Mouse (Mus musculus) lung, embryonic 15.5 days (tissue): Measurements from ENCODE around the gene Nfic. TPM values are rescaled to one million over a fixed set of nuclear protein-coding genes. Genes with fewer than 3 reads are reported as not detected.

Experiments
- ATAC-seq: fragments of 200-750 bp; cut with Nextera tagmentation; 2 replicates; pipeline ENCODE4 v1.8.0; 2017; ENCODE audit warnings: moderate number of reproducible peaks, borderline replicate concordance; ENCODE audit not compliant: low FRiP score, low TSS enrichment; ENCODE audit errors: extremely low read depth
- H3K27ac ChIP-seq: fragments of 300-500 bp; sonication (generic); 2 replicates; pipeline ENCODE4 v1.5.1; 2015; ENCODE audit warnings: moderate library complexity, mild to moderate bottlenecking, inconsistent platforms
- H3K27me3 ChIP-seq: fragments of 300-500 bp; sonication (generic); 2 replicates; pipeline ENCODE4 v1.6.1; 2015; ENCODE audit warnings: inconsistent platforms
- H3K36me3 ChIP-seq: fragments of 300-500 bp; sonication (generic); 2 replicates; pipeline ENCODE4 v1.6.1; 2015; ENCODE audit warnings: inconsistent platforms
- H3K4me1 ChIP-seq: fragments of 300-500 bp; sonication (generic); 2 replicates; pipeline ENCODE4 v1.6.1; 2015; ENCODE audit warnings: inconsistent platforms
- H3K4me2 ChIP-seq: fragments of 300-500 bp; sonication (generic); 2 replicates; pipeline ENCODE4 v1.6.1; 2015; ENCODE audit warnings: inconsistent platforms, mild to moderate bottlenecking, moderate library complexity
- H3K4me3 ChIP-seq: fragments of 300-500 bp; sonication (generic); 2 replicates; pipeline ENCODE4 v1.5.1; 2015; ENCODE audit warnings: mild to moderate bottlenecking, inconsistent platforms
- H3K9ac ChIP-seq: fragments of 300-500 bp; sonication (generic); 2 replicates; pipeline ENCODE4 v1.6.1; 2015; ENCODE audit warnings: inconsistent platforms
- H3K9me3 ChIP-seq: fragments of 300-500 bp; sonication (generic); 2 replicates; pipeline ENCODE4 v1.6.1; 2016; ENCODE audit warnings: inconsistent platforms
- WGBS: fragments of 180-500 bp; shearing (Covaris S2); methylation state at CpG from one replicate; pipeline ENCODE4 v1.1.7; 2015; 5-methylcytosine and 5-hydroxymethylcytosine counted together
- polyA plus RNA-seq: library from polyadenylated mRNA; unstranded; fragments of >200 nt; fragmentation: Nextera tagmentation; extraction: Ambion mirVana; gene quantifications from 2 replicates; pipeline ENCODE4 v1.2.1, GENCODE M21; 2015

Gene Nfic
- polyA plus RNA-seq, 1 experiment from 2014 or later: 86.0 TPM

GRCm38 (mm10) chr10:81420191-81420767 lies 35.2 kb downstream of the Nfic start:
- 72% methylated on average over 40 of the region's 40 CpGs for WGBS

DNA sequence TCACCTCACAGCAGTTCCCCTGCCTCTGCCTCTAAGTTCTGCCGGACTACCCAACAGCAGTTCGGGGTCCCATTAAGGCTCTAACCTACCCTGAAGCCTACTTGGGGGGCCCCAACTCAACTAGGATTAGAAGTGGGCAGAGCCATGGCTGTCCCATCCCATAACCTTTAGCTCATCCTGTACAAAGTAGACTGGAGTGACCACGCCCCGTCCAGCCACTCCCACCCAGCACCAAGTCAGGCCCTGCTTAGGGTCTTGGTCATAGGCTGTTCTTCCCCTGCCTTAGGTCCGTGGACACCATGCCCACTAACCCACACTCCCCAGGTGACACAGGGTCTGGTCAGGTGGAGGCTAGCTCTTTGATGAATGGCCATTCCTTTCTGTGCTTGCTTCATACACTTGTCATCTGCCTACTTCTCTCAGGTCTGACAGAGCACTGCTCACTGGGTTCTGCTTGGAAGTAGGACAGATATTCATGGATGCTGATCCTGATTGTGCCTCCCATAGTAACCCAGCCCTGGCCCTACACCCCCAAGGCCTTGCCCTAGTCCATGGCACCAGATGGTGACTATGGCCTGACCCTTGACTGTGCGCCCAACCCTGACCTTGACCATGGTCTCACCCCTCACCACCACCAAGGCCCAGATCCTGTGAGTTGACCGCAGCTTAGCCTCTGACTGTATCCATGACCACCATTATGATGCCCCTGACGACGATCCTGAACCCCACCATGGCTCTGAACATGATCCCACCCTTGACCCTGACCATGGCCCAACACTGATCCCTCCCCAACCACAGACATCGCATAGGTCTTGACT lies 36.1 kb downstream of the Nfic start:
- Histone ChIP-seq H3K4me2 (no peak overlapping the region), H3K4me3 (no peak overlapping the region), H3K27me3 (no peaks in the 10 kb centered on the region), H3K9ac (no peak overlapping the region), H3K4me1 (peaks cover 68% of the 10 kb centered on the region), H3K9me3 (no peaks in the 10 kb centered on the region), H3K36me3 (peaks cover 10% of the 10 kb centered on the region), H3K27ac (no peak overlapping the region)
- ATAC-seq: no peak
- WGBS: 93% methylated on average over 10 of the region's 10 CpGs

More at GRCm38 (mm10) chr10:81420191-81420767, 35.2 kb downstream of the Nfic start:
- H3K27me3 ChIP-seq: no peaks in the 10 kb centered on the region
- no peak overlapping the region for H3K4me3 ChIP-seq
- peaks cover 68% of the 10 kb centered on the region for H3K4me1 ChIP-seq
- peaks cover 10% of the 10 kb centered on the region for H3K36me3 ChIP-seq
- ATAC-seq: no peak
- no peaks in the 10 kb centered on the region for H3K9me3 ChIP-seq
- H3K9ac ChIP-seq: no peak overlapping the region
- H3K4me2 ChIP-seq: no peak overlapping the region
- no peak overlapping the region for H3K27ac ChIP-seq

- Histone ChIP-seq H3K27me3 (no peaks in the 10 kb centered on the region), H3K9ac (no peak overlapping the region)
- 53% methylated on average over 11 of the region's 11 CpGs for WGBS
Measured at GRCm38 (mm10) chr10:81418216-81419070, 37.0 kb downstream of the Nfic start.

DNA sequence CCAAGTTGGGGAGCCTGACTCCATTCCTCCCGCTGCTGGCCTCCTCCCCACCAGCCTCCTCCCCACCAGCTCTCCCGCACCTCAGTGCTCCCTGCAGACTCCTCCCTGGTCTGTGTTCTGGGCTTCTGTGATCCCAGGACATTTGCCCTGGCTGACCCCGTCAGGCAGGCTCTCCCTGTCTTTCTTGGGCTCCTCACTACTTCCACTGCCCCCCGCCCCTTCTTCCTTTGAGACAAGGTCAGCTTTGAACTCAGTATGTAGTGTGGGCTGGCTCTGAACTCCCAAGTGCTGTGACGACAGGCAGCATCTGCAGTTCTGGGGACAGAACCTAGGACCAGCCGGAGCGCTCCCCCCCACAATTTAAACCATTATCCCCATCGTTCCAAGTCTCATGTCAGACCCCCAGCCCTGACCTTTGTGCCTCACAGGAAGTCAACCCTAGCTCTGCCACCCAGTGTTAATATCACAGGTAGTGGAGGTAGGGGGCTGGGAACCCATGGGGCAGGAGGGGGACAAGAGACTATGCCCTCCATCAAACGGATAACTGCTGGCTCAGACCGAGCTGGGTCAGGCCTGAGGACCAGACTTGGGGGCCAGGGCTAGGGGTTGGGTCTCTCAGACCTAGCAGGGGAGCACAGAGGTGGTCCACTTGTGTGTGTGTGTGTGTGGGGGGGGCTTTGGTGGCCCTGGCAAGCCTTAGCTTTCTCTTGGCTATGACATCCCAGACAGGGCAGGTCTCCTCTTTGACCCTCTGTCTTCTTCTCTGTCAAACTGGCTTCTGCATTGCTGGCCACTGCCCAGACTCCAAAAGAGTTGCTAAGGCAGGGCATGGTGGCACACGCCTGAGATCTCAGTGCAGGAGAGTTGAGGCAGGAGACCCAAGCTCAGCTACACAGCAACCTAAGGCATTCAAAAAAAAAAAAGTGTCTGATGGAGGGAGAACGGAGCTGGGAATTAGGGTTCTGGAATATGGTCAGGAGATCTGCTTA lies 37.9 kb downstream of the Nfic start:
- peak; percentile 17; the same call in 1 of the 2 replicates for ATAC-seq

More at GRCm38 (mm10) chr10:81418216-81419070, 37.0 kb downstream of the Nfic start:
- Histone ChIP-seq H3K9me3 (no peaks in the 10 kb centered on the region), H3K4me2 (no peak overlapping the region), H3K4me3 (no peak overlapping the region), H3K27ac (0 out of 2 replicates have a peak overlapping the region, but pooled peaks have one; percentile 98), H3K36me3 (peaks cover 10% of the 10 kb centered on the region), H3K4me1 (peaks cover 70% of the 10 kb centered on the region)
- ATAC-seq: no peak

GRCm38 (mm10) chr10:81416581-81417226 lies 38.7 kb downstream of the Nfic start:
- Histone ChIP-seq H3K9me3 (no peaks in the 10 kb centered on the region), H3K27me3 (no peaks in the 10 kb centered on the region), H3K36me3 (peaks cover 10% of the 10 kb centered on the region), H3K4me3 (peak overlapping the region; percentile 28), H3K4me2 (peak overlapping the region; percentile 67), H3K9ac (peak overlapping the region; percentile 33), H3K4me1 (peaks cover 87% of the 10 kb centered on the region), H3K27ac (peak overlapping the region; percentile 98)
- peak; percentile 56 for ATAC-seq
- 3% methylated on average over 25 of the region's 26 CpGs for WGBS

More for the DNA sequence above, 37.9 kb downstream of the Nfic start:
- peak overlapping the region; percentile 67 for H3K4me2 ChIP-seq
- H3K27me3 ChIP-seq: no peaks in the 10 kb centered on the region
- 53% methylated on average over 11 of the region's 12 CpGs for WGBS
- H3K4me1 ChIP-seq: peaks cover 79% of the 10 kb centered on the region
- peak overlapping the region; percentile 98 for H3K27ac ChIP-seq
- peaks cover 10% of the 10 kb centered on the region for H3K36me3 ChIP-seq
- H3K9ac ChIP-seq: peak overlapping the region; percentile 33
- H3K4me3 ChIP-seq: peak overlapping the region; percentile 28
- no peaks in the 10 kb centered on the region for H3K9me3 ChIP-seq

DNA sequence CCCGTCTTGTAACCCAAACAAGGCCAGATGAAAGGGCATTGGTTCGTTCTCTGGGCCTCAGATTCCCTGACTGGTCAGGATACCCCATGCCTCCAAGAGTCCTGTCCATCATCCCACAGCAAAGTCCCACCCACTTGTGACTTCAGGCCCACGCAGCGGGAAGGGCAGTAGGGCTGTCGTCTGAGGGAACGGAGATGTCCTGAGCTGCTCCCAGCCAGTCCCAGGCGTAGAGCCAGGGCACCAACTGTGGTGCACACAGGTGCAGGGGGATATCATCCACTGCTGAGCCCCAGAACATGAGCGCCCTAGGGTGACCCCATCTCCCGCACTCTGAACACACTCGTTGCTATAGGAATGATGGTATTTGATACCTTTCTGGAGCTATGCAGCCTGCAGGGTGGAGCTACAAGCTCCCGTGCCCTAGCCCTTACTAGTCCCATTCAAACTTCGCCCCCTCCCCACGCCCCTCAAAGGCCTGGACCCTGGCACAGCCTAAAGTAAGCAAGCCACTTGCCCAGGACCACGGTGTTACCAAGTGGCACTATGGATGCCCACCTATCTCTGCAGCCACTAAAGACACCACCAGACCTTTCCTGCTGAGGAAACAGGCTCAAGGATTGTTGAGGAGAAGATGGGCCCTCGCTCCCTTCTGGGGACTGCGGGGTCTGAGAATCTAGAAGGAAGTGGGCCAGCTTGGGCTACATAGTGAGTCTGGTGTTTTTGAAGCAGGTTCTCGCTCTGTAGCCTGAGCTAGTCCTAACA lies 39.7 kb downstream of the Nfic start:
- peaks cover 10% of the 10 kb centered on the region for H3K36me3 ChIP-seq
- H3K4me1 ChIP-seq: peaks cover 96% of the 10 kb centered on the region
- peak overlapping the region; percentile 98 for H3K27ac ChIP-seq
- H3K4me3 ChIP-seq: no peak overlapping the region
- no peak overlapping the region for H3K4me2 ChIP-seq
- WGBS: 57% methylated on average over 17 of the region's 17 CpGs
- H3K27me3 ChIP-seq: no peaks in the 10 kb centered on the region
- no peak for ATAC-seq
- H3K9ac ChIP-seq: no peak overlapping the region
- no peaks in the 10 kb centered on the region for H3K9me3 ChIP-seq

DNA sequence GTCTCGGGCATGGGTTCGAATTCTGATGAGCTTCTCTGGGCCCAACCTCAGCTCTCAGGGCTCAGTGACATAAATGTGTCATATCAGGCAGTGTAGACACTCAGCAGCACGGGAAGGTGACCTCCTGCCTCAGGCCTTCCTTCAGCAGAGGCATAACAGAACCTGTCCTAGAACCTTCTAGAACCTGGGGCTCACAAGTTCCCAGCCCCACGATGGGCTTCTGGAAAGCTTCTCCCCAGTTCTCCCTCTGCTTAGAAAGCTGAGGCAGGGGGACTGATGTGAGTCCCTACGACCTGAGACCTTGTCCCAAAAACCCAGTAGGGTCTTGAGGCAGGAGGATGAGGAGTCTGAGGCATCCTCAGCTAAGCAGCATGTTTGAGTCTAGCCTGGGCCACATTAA lies 40.3 kb downstream of the Nfic start:
- Histone ChIP-seq H3K36me3 (peaks cover 5% of the 10 kb centered on the region; the same call in 1 of the 2 replicates), H3K9ac (no peak overlapping the region), H3K27me3 (no peaks in the 10 kb centered on the region), H3K4me3 (no peak overlapping the region), H3K4me1 (peaks cover 96% of the 10 kb centered on the region), H3K4me2 (0 out of 2 replicates have a peak overlapping the region, but pooled peaks have one; percentile 49), H3K27ac (peak overlapping the region; percentile 98), H3K9me3 (no peaks in the 10 kb centered on the region)
- 71% methylated on average over 5 of the region's 5 CpGs for WGBS
- no peak for ATAC-seq

- peak overlapping the region; percentile 49 for H3K4me2 ChIP-seq
- H3K9me3 ChIP-seq: no peaks in the 10 kb centered on the region
- no peak for ATAC-seq
- peaks cover under 1% of the 10 kb centered on the region; the same call in 1 of the 2 replicates for H3K36me3 ChIP-seq
- no peak overlapping the region for H3K9ac ChIP-seq
- H3K4me1 ChIP-seq: peaks cover 98% of the 10 kb centered on the region
- no peaks in the 10 kb centered on the region for H3K27me3 ChIP-seq
- peak overlapping the region; percentile 22; the same call in 1 of the 2 replicates for H3K4me3 ChIP-seq
- peak overlapping the region; percentile 98 for H3K27ac ChIP-seq
Measured at GRCm38 (mm10) chr10:81414682-81415081, 40.8 kb downstream of the Nfic start.

GRCm38 (mm10) chr10:81413310-81414261 lies 41.8 kb downstream of the Nfic start:
- ATAC-seq: peak; percentile 19; the same call in 1 of the 2 replicates
- Histone ChIP-seq H3K27ac (peak overlapping the region; percentile 98), H3K4me2 (peak overlapping the region; percentile 49), H3K4me1 (peaks cover 99% of the 10 kb centered on the region), H3K9me3 (no peaks in the 10 kb centered on the region), H3K4me3 (peak overlapping the region; percentile 22), H3K36me3 (0 out of 2 replicates have a peak, but pooled peaks cover under 1% of the 10 kb centered on the region), H3K9ac (peak overlapping the region; percentile 9; the same call in 1 of the 2 replicates), H3K27me3 (no peaks in the 10 kb centered on the region)
- 22% methylated on average over 26 of the region's 26 CpGs for WGBS
